Mouse (Mus musculus): ENCODE measurements around the gene Galnt9.

The Galnt9 gene

GRCm38 (mm10) chr5:110589833-110590232 lies 45.7 kb downstream of the Galnt9 start:
- DNase-seq (ENCODE audit: low spot score): no peak

- no peak for DNase-seq (ENCODE audit: low spot score)
These were observed 50.3 kb downstream of the Galnt9 start for GRCm38 (mm10) chr5:110594465-110594864.

- no peak for DNase-seq (ENCODE audit: low spot score)
These were observed 51.2 kb downstream of the Galnt9 start for GRCm38 (mm10) chr5:110595341-110595740.

- DNase-seq (ENCODE audit: low spot score): no peak
These were observed 52.1 kb downstream of the Galnt9 start for GRCm38 (mm10) chr5:110596086-110596780.

- DNase-seq (ENCODE audit: low spot score): no peak
These were observed 53.3 kb downstream of the Galnt9 start for GRCm38 (mm10) chr5:110597502-110597901.

- DNase-seq (ENCODE audit: low spot score): peak; percentile 10
These were observed 54.3 kb downstream of the Galnt9 start for GRCm38 (mm10) chr5:110598298-110599095.

GRCm38 (mm10) chr5:110603016-110603685 lies 59.0 kb downstream of the Galnt9 start:
- DNase-seq (ENCODE audit: low spot score): no peak

- no peak for DNase-seq (ENCODE audit: low spot score)
These were observed 60.2 kb downstream of the Galnt9 start for GRCm38 (mm10) chr5:110604311-110604710.

GRCm38 (mm10) chr5:110605531-110606221 lies 61.5 kb downstream of the Galnt9 start:
- DNase-seq (ENCODE audit: low spot score): no peak

- no peak for DNase-seq (ENCODE audit: low spot score)
These were observed 63.6 kb downstream of the Galnt9 start for GRCm38 (mm10) chr5:110607767-110608166.

- no peak for DNase-seq (ENCODE audit: low spot score)
These were observed 64.2 kb downstream of the Galnt9 start for GRCm38 (mm10) chr5:110608336-110608735.

- peak; percentile 42 for DNase-seq (ENCODE audit: low spot score)
These were observed 64.8 kb downstream of the Galnt9 start for GRCm38 (mm10) chr5:110608941-110609340.

- no peak for DNase-seq (ENCODE audit: low spot score)
These were observed 65.3 kb downstream of the Galnt9 start for GRCm38 (mm10) chr5:110609425-110609824.

GRCm38 (mm10) chr5:110609868-110610267 lies 65.7 kb downstream of the Galnt9 start:
- DNase-seq (ENCODE audit: low spot score): no peak

GRCm38 (mm10) chr5:110610484-110610883 lies 66.3 kb downstream of the Galnt9 start:
- no peak for DNase-seq (ENCODE audit: low spot score)

GRCm38 (mm10) chr5:110611435-110612158 lies 67.4 kb downstream of the Galnt9 start:
- DNase-seq (ENCODE audit: low spot score): peak; percentile 46

GRCm38 (mm10) chr5:110619226-110619625 lies 75.1 kb downstream of the Galnt9 start:
- DNase-seq (ENCODE audit: low spot score): no peak

- DNase-seq (ENCODE audit: low spot score): no peak
These were observed 80.2 kb downstream of the Galnt9 start for GRCm38 (mm10) chr5:110624319-110624718.

GRCm38 (mm10) chr5:110627351-110627750 lies 83.2 kb downstream of the Galnt9 start:
- DNase-seq (ENCODE audit: low spot score): no peak

GRCm38 (mm10) chr5:110628156-110628555 lies 84.0 kb downstream of the Galnt9 start:
- no peak for DNase-seq (ENCODE audit: low spot score)

GRCm38 (mm10) chr5:110629525-110630120 lies 85.5 kb downstream of the Galnt9 start:
- DNase-seq (ENCODE audit: low spot score): no peak
